Mouse (Mus musculus) myocyte (in vitro differentiated cells): ENCODE measurements at regions not wholly inside any gene's neighbourhood (a gene's known extent, or its start where the extent isn't known, plus 50 kb on each side); places are given as distances from the start of the nearest gene placed in this dataset.

Experiments
- H3K27me3 ChIP-seq: one replicate; pipeline ENCODE4 v1.6.1; 2011; ENCODE audit not compliant: control insufficient read depth, insufficient read depth, insufficient read length
- H3K36me3 ChIP-seq: one replicate; pipeline ENCODE4 v1.6.1; 2011; ENCODE audit not compliant: control insufficient read depth, insufficient read depth
- H3K4me2 ChIP-seq: one replicate; pipeline ENCODE4 v1.6.1; 2011; ENCODE audit warnings: low read depth, control low read depth
- H3K4me3 ChIP-seq: one replicate; pipeline ENCODE4 v1.5.1; 2011; ENCODE audit warnings: mild to moderate bottlenecking, control low read depth, moderate library complexity
- H3K79me2 ChIP-seq: one replicate; pipeline ENCODE4 v1.6.1; 2011; ENCODE audit not compliant: control insufficient read depth, insufficient read depth
- H3ac ChIP-seq: one replicate; pipeline ENCODE4 v1.6.1; 2011; ENCODE audit not compliant: control insufficient read depth, insufficient read length
- CEBPB ChIP-seq: IDR thresholded peaks from 2 replicates; pipeline ENCODE4 v1.6.1; 2011; ENCODE audit warnings: mild to moderate bottlenecking, moderate library complexity; ENCODE audit not compliant: poor library complexity, insufficient read depth, severe bottlenecking
- E2F4 ChIP-seq: IDR thresholded peaks from one replicate; pipeline ENCODE4 v1.6.1; 2011; ENCODE audit warnings: mild to moderate bottlenecking, control low read depth, moderate library complexity; ENCODE audit not compliant: insufficient read depth
- MAX ChIP-seq: IDR thresholded peaks from one replicate; pipeline ENCODE4 v1.6.1; 2011; ENCODE audit warnings: low read depth, mild to moderate bottlenecking, control low read depth
- MYOD1 ChIP-seq, 3 experiments: IDR thresholded peaks; one replicate each; pipeline ENCODE4 v1.6.1; 2011; ENCODE audit warnings: control low read depth in 2 of 3, low read depth in 2 of 3, mild to moderate bottlenecking in 2 of 3, moderate library complexity in 1 of 3; ENCODE audit not compliant: insufficient read length in 2 of 3, control insufficient read depth in 1 of 3
- MYOG ChIP-seq, 3 experiments: IDR thresholded peaks; one replicate each; pipeline ENCODE4 v1.6.1; 2011; ENCODE audit warnings: control low read depth in 2 of 3, low read depth in 2 of 3, mild to moderate bottlenecking in 2 of 3; ENCODE audit not compliant: insufficient read length in 2 of 3, control insufficient read depth in 1 of 3, insufficient read depth in 1 of 3
- POLR2A ChIP-seq: IDR thresholded peaks from one replicate; pipeline ENCODE4 v1.6.1; 2011; ENCODE audit warnings: low read depth, mild to moderate bottlenecking, control low read depth, moderate library complexity; ENCODE audit not compliant: insufficient read length
- POLR2AphosphoS2 ChIP-seq: IDR thresholded peaks from one replicate; pipeline ENCODE4 v1.6.1; 2011; ENCODE audit warnings: low read depth, control low read depth; ENCODE audit not compliant: insufficient read length
- REST ChIP-seq: IDR thresholded peaks from one replicate; pipeline ENCODE4 v1.6.1; 2011; ENCODE audit warnings: mild to moderate bottlenecking, control low read depth, moderate library complexity; ENCODE audit not compliant: insufficient read depth, insufficient read length
- SRF ChIP-seq: IDR thresholded peaks from one replicate; pipeline ENCODE4 v1.6.1; 2011; ENCODE audit warnings: low read depth; ENCODE audit not compliant: control insufficient read depth, insufficient read length
- TCF12 ChIP-seq: IDR thresholded peaks from one replicate; pipeline ENCODE4 v1.6.1; 2011; ENCODE audit warnings: mild to moderate bottlenecking, control low read depth; ENCODE audit not compliant: poor library complexity, insufficient read depth, severe bottlenecking
- TCF3 ChIP-seq: IDR thresholded peaks from one replicate; pipeline ENCODE4 v1.6.1; 2011; ENCODE audit warnings: low read depth, control low read depth; ENCODE audit not compliant: insufficient read length
- USF1 ChIP-seq: IDR thresholded peaks from one replicate; pipeline ENCODE4 v1.6.1; 2011; ENCODE audit warnings: low read depth, mild to moderate bottlenecking, control low read depth, moderate library complexity

- Histone ChIP-seq H3K79me2 (no peaks in the 10 kb centered on the region), H3K4me2 (no peak overlapping the region), H3K4me3 (no peak overlapping the region), H3K27me3 (no peaks in the 10 kb centered on the region), H3K36me3 (no peaks in the 10 kb centered on the region), H3ac (no peak overlapping the region)
- TF ChIP-seq CEBPB (no peak), MAX (no peak), TCF3 (no peak)
Measured at GRCm38 (mm10) chr1:165018692-165019309, 83.5 kb upstream of the Xcl1 start.

- no peak for TF ChIP-seq MYOG (IDR thresholded peaks at IDR 0.05; ENCODE audit: control insufficient read depth in 1 of 3, insufficient read depth in 1 of 3, insufficient read length in 2 of 3, low read depth in 2 of 3)
- no peak for TF ChIP-seq POLR2AphosphoS2
- no peak for TF ChIP-seq POLR2A
- TF ChIP-seq TCF12, result no peak
- H3K36me3 ChIP-seq, result no peaks in the 10 kb centered on the region
- no peaks in the 10 kb centered on the region for H3K79me2 ChIP-seq
- no peak overlapping the region for H3K4me3 ChIP-seq
- H3K27me3 ChIP-seq, result no peaks in the 10 kb centered on the region
- H3K4me2 ChIP-seq, result no peak overlapping the region
- no peak overlapping the region for H3ac ChIP-seq
Measured at GRCm38 (mm10) chr1:165018236-165018635, 82.9 kb upstream of the Xcl1 start.

GRCm38 (mm10) chr1:165017793-165018192 lies 82.5 kb upstream of the Xcl1 start:
- Histone ChIP-seq H3K36me3 (no peaks in the 10 kb centered on the region), H3ac (no peak overlapping the region), H3K27me3 (no peaks in the 10 kb centered on the region), H3K4me2 (no peak overlapping the region), H3K79me2 (no peaks in the 10 kb centered on the region), H3K4me3 (no peak overlapping the region)
- TF ChIP-seq TCF3, result no peak

- Histone ChIP-seq H3K4me3 (no peak overlapping the region), H3K4me2 (no peak overlapping the region), H3K27me3 (no peaks in the 10 kb centered on the region), H3ac (no peak overlapping the region), H3K36me3 (no peaks in the 10 kb centered on the region), H3K79me2 (no peaks in the 10 kb centered on the region)
- TF ChIP-seq MYOG (IDR thresholded peaks at IDR 0.05; ENCODE audit: control insufficient read depth in 1 of 3, insufficient read depth in 1 of 3, insufficient read length in 2 of 3, low read depth in 2 of 3), result no peak
- no peak for TF ChIP-seq MYOD1 (IDR thresholded peaks at IDR 0.05; ENCODE audit: control insufficient read depth in 1 of 3, insufficient read length in 2 of 3, low read depth in 2 of 3)
- no peak for TF ChIP-seq CEBPB
- no peak for TF ChIP-seq SRF
- no peak for TF ChIP-seq MAX
- TF ChIP-seq REST, result no peak
- TF ChIP-seq USF1, result no peak
- TF ChIP-seq TCF3, result no peak
- TF ChIP-seq E2F4, result no peak
- no peak for TF ChIP-seq POLR2AphosphoS2
- no peak for TF ChIP-seq TCF12
- TF ChIP-seq POLR2A, result no peak
Measured at GRCm38 (mm10) chr1:165014328-165014727, 79.0 kb upstream of the Xcl1 start.

- Histone ChIP-seq H3K36me3 (no peaks in the 10 kb centered on the region), H3K4me2 (no peak overlapping the region), H3ac (no peak overlapping the region), H3K4me3 (no peak overlapping the region), H3K79me2 (no peaks in the 10 kb centered on the region), H3K27me3 (no peaks in the 10 kb centered on the region)
- TF ChIP-seq CEBPB (no peak), POLR2A (no peak), REST (no peak), TCF12 (no peak), MYOD1 (IDR thresholded peaks at IDR 0.05; ENCODE audit: control insufficient read depth in 1 of 3, insufficient read length in 2 of 3, low read depth in 2 of 3) (no peak), POLR2AphosphoS2 (no peak), E2F4 (no peak), TCF3 (no peak), MYOG (IDR thresholded peaks at IDR 0.05; ENCODE audit: control insufficient read depth in 1 of 3, insufficient read depth in 1 of 3, insufficient read length in 2 of 3, low read depth in 2 of 3) (no peak), USF1 (no peak), SRF (no peak), MAX (no peak)
Measured at GRCm38 (mm10) chr1:165013428-165013827, 78.1 kb upstream of the Xcl1 start.

GRCm38 (mm10) chr1:165012376-165012775 lies 77.0 kb upstream of the Xcl1 start:
- H3K4me2 ChIP-seq, result no peak overlapping the region
- H3K4me3 ChIP-seq, result no peak overlapping the region
- no peak overlapping the region for H3ac ChIP-seq
- H3K27me3 ChIP-seq, result no peaks in the 10 kb centered on the region
- no peaks in the 10 kb centered on the region for H3K79me2 ChIP-seq
- H3K36me3 ChIP-seq, result no peaks in the 10 kb centered on the region
- peak in 2 of 3 experiments; percentile 75 to 86 for TF ChIP-seq MYOD1 (IDR thresholded peaks at IDR 0.05; ENCODE audit: control insufficient read depth in 1 of 3, insufficient read length in 2 of 3, low read depth in 2 of 3)
- no peak for TF ChIP-seq TCF3
- TF ChIP-seq MYOG (IDR thresholded peaks at IDR 0.05; ENCODE audit: control insufficient read depth in 1 of 3, insufficient read depth in 1 of 3, insufficient read length in 2 of 3, low read depth in 2 of 3), result peak in 2 of 3 experiments; percentile 55 to 77
